Mouse (Mus musculus) liver, postnatal 0 days (tissue): Measurements from ENCODE around the gene Slc38a4.

Experiments
- CTCF ChIP-seq: sonication (generic); IDR thresholded peaks from 2 replicates; pipeline ENCODE4 v1.5.1; 2016; ENCODE audit warnings: antibody characterized with exemption, low read depth
- EP300 ChIP-seq: IDR thresholded peaks from 2 replicates; pipeline ENCODE4 v1.6.1; 2016; ENCODE audit warnings: antibody characterized with exemption, low read depth, mild to moderate bottlenecking

- TF ChIP-seq CTCF (no peak), EP300 (no peak)
Observed at GRCm38 (mm10) chr15:97004525-97004867, 51.3 kb downstream of the Slc38a4 start.
